Mouse (Mus musculus): ENCODE results near the gene Olfr1490. TPM values are rescaled to one million over a fixed set of nuclear protein-coding genes. Genes with fewer than 3 reads are reported as not detected.

Gene Olfr1490
- total RNA-seq (2023) = not detected

DNA sequence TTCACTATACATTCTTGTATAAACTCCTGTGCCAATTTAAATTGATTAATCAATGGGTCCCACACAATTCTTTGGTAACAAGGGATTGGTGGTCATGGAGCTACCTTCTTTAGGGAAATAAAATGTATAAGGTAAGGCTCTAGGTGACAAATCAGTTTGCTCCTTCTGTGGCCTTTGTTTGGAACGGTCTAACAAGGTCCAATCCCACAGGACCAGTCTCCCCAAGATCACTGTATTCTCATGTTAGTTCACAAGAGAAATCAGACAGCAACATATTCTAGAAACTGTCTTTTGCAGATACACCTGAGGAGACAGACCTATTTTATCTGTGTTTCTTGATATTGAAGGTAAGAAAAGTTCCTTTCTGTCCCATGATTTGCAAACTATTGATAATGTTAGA lies at the start of gene Olfr1490:
Olfr1490 (plus strand) TSS at position 301 of the 400 bp plus-strand sequence.

DNA sequence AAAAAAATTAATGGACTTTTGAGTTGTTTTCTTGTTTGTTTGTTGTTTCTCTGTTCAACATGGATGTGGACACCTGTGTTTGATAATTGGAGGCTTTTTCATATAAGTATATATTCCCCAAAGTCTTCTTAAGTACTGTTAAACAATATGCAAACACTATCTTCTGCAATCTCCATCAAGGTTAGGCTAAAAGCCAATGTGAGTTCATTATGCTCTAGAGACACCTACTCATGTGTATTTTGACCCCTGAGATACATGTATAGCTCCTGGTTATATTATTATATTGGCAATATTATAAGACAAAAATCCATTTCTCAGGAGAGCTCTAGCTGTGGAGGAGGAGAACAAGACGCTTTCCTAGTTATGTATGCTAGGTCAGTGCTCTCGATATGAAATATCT lies 33.8 kb upstream of the Olfr1490 start, which contains the start of gene Olfr1487:
Olfr1487 (plus strand) TSS at position 301 of the 400 bp plus-strand sequence.

GRCm38 (mm10) chr19:13631321-13631720 lies 19.6 kb upstream of the Olfr1490 start, which contains the start of gene Olfr1489:
Olfr1489 (plus strand) TSS chr19:13631621.

DNA sequence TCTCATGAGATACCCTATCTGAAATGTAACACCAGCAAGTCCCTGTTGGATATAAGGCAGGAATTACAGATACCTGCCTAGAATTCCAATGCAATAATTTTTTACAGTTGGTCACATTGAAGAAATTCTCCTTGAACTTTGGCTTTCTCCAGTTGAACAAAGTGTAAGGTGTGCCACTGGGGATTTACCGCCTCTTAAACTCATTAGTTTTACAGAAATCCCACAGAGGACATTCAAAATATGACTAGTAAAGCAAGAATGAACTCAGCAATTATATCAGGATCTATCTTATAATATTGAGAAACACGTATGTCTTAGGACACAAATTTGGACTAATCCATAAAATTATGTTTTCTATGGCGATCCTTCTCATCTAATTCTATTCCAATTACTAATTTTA lies 46.1 kb downstream of the Olfr1490 start, which contains the start of gene Olfr1491:
Olfr1491 (plus strand) TSS at position 301 of the 400 bp plus-strand sequence.

Other genes with a start within 250 kb of the Olfr1490 start
- gene Olfr1469, start 243.2 kb upstream of the Olfr1490 start, total RNA-seq (2023) = not detected
- not detected for gene Olfr1471, start 207.7 kb upstream of the Olfr1490 start, total RNA-seq (2023)
- not detected for gene Olfr1472, start 195.0 kb upstream of the Olfr1490 start, total RNA-seq (2023)
- not detected for gene Olfr1474, start 181.5 kb upstream of the Olfr1490 start, total RNA-seq (2023)
- gene Olfr1475, start 170.9 kb upstream of the Olfr1490 start, total RNA-seq (2023) = not detected
- gene Olfr1477, start 150.5 kb upstream of the Olfr1490 start, total RNA-seq (2023) = not detected
- gene Olfr1480, start 123.2 kb upstream of the Olfr1490 start, total RNA-seq (2023) = not detected
- gene Olfr1484, start 67.6 kb upstream of the Olfr1490 start, total RNA-seq (2023) = not detected
- not detected for gene Olfr1487, start 33.7 kb upstream of the Olfr1490 start, total RNA-seq (2023)
- gene Olfr1489, start 19.5 kb upstream of the Olfr1490 start, total RNA-seq (2023) = not detected
- gene Olfr1491, start 46.2 kb downstream of the Olfr1490 start, total RNA-seq (2023) = not detected
- not detected for gene Olfr1493-ps1, start 72.2 kb downstream of the Olfr1490 start, total RNA-seq (2023)
- not detected for gene Olfr1494, start 88.6 kb downstream of the Olfr1490 start, total RNA-seq (2023)
- gene Olfr1495, start 113.5 kb downstream of the Olfr1490 start, total RNA-seq (2023) = not detected
- gene Olfr1496, start 126.8 kb downstream of the Olfr1490 start, total RNA-seq (2023) = not detected
- gene Olfr1497, start 147.1 kb downstream of the Olfr1490 start, total RNA-seq (2023) = not detected
- not detected for gene Olfr1499, start 168.4 kb downstream of the Olfr1490 start, total RNA-seq (2023)
- gene Olfr1500, start 179.4 kb downstream of the Olfr1490 start, total RNA-seq (2023) = not detected
- gene Olfr1501, start 199.6 kb downstream of the Olfr1490 start, total RNA-seq (2023) = not detected
- gene Olfr1502, start 210.7 kb downstream of the Olfr1490 start, total RNA-seq (2023) = not detected
- not detected for gene Olfr1504, start 246.8 kb downstream of the Olfr1490 start, total RNA-seq (2023)